Mouse (Mus musculus) CH12.LX (cell line): ENCODE results near the gene Ppan. TPM values are rescaled to one million over a fixed set of nuclear protein-coding genes. Genes with fewer than 3 reads are reported as not detected.

Source experiments
- DNase-seq: peaks from one replicate; pipeline ENCODE4 v3.0.0-alpha.2; 2013; ENCODE audit errors: extremely low read depth
- H3K27ac ChIP-seq: 2 replicates; pipeline ENCODE4 v1.5.1; 2012; ENCODE audit warnings: low read depth, mild to moderate bottlenecking, control low read depth, moderate library complexity; ENCODE audit not compliant: insufficient read depth
- H3K27me3 ChIP-seq: replicated peaks from 2 replicates; pipeline ENCODE3; 2012; ENCODE audit warnings: inconsistent platforms
- H3K36me3 ChIP-seq, 2 experiments: replicated peaks in 1 of 2; 2 replicates each; pipeline versions ENCODE3 to v1.6.1; 2012; ENCODE audit warnings: inconsistent platforms in 1 of 2, low read length in 1 of 2, mild to moderate bottlenecking in 1 of 2, mixed read lengths in 1 of 2, moderate library complexity in 1 of 2; ENCODE audit not compliant: control insufficient read depth in 1 of 2, insufficient read depth in 1 of 2
- H3K4me1 ChIP-seq, 2 experiments: 2 replicates each; pipeline ENCODE4 v1.6.1; 2012; ENCODE audit warnings: inconsistent platforms in 1 of 2, moderate library complexity in 1 of 2; ENCODE audit not compliant: insufficient read depth in 2 of 2, control insufficient read depth in 1 of 2
- H3K4me2 ChIP-seq: 2 replicates; pipeline ENCODE4 v1.6.1; 2012; ENCODE audit warnings: low read depth, mild to moderate bottlenecking, control low read depth; ENCODE audit not compliant: poor library complexity, insufficient read depth, severe bottlenecking
- H3K4me3 ChIP-seq, 3 experiments: fragments of 150-350 bp in 1 of 3; sonication (generic) in 1 of 3; replicated peaks in 1 of 3; 2 replicates each; pipeline versions ENCODE3 to v1.5.1; 2011 to 2012; ENCODE audit warnings: low read depth in 2 of 3, low read length in 2 of 3, mild to moderate bottlenecking in 2 of 3, moderate library complexity in 2 of 3, control low read depth in 1 of 3, improper control_type of control experiment in 1 of 3, inconsistent platforms in 1 of 3, mixed read lengths in 1 of 3; ENCODE audit not compliant: poor library complexity in 1 of 3
- H3K79me2 ChIP-seq: replicated peaks from 2 replicates; pipeline ENCODE4 v1.6.1; 2012; ENCODE audit warnings: mild to moderate bottlenecking, moderate library complexity; ENCODE audit not compliant: control insufficient read depth, poor library complexity, insufficient read depth, severe bottlenecking; ENCODE audit errors: extremely low read depth
- H3K9ac ChIP-seq: 2 replicates; pipeline ENCODE4 v1.6.1; 2012; ENCODE audit warnings: low read depth, mild to moderate bottlenecking, control low read depth, moderate library complexity; ENCODE audit not compliant: insufficient read depth
- H3K9me3 ChIP-seq: replicated peaks from 2 replicates; pipeline ENCODE3; 2012; ENCODE audit warnings: low read length, inconsistent platforms, mixed read lengths
- CHD1 ChIP-seq: IDR thresholded peaks from 2 replicates; pipeline ENCODE4 v1.6.1; 2012; ENCODE audit warnings: low read depth, low read length, improper control_type of control experiment, inconsistent platforms
- CHD2 ChIP-seq: IDR thresholded peaks from 2 replicates; pipeline ENCODE4 v1.6.1; 2011; ENCODE audit warnings: low read length, improper control_type of control experiment
- CTCF ChIP-seq, 2 experiments: IDR thresholded peaks in 1 of 2; conservative IDR thresholded peaks in 1 of 2; 2 replicates each; pipeline ENCODE4 v1.5.1; 2011 to 2012; ENCODE audit warnings: low read depth in 2 of 2, low read length in 2 of 2, improper control_type of control experiment in 1 of 2, inconsistent platforms in 1 of 2, mild to moderate bottlenecking in 1 of 2, moderate library complexity in 1 of 2
- E2F4 ChIP-seq: IDR thresholded peaks from 2 replicates; pipeline ENCODE4 v1.6.1; 2011; ENCODE audit warnings: low read depth, low read length, improper control_type of control experiment; ENCODE audit not compliant: insufficient replicate concordance
- ELF1 ChIP-seq: IDR thresholded peaks from 2 replicates; pipeline ENCODE4 v1.6.1; 2014; ENCODE audit warnings: low read depth, mild to moderate bottlenecking, inconsistent platforms, low read length, improper control_type of control experiment
- ETS1 ChIP-seq: conservative IDR thresholded peaks from 2 replicates; pipeline ENCODE4 v1.6.1; 2012; ENCODE audit warnings: low read depth, mild to moderate bottlenecking, inconsistent platforms, low read length, improper control_type of control experiment, moderate library complexity
- GABPA ChIP-seq: IDR thresholded peaks from 2 replicates; pipeline ENCODE4 v1.6.1; 2012; ENCODE audit warnings: low read depth, low read length, improper control_type of control experiment, inconsistent platforms; ENCODE audit not compliant: insufficient replicate concordance
- HCFC1 ChIP-seq: IDR thresholded peaks from 2 replicates; pipeline ENCODE4 v1.6.1; 2012; ENCODE audit warnings: low read depth, mild to moderate bottlenecking, inconsistent platforms, low read length, improper control_type of control experiment
- IRF4 ChIP-seq: IDR thresholded peaks from 2 replicates; pipeline ENCODE4 v1.6.1; 2014; ENCODE audit warnings: low read depth, mild to moderate bottlenecking, inconsistent platforms, low read length, improper control_type of control experiment
- JUN ChIP-seq: IDR thresholded peaks from 2 replicates; pipeline ENCODE4 v1.6.1; 2011; ENCODE audit warnings: low read depth, mild to moderate bottlenecking, low read length, improper control_type of control experiment, moderate library complexity; ENCODE audit not compliant: insufficient read depth
- JUND ChIP-seq: conservative IDR thresholded peaks from 2 replicates; pipeline ENCODE4 v1.6.1; 2011; ENCODE audit warnings: low read depth, low read length, improper control_type of control experiment
- KAT2A ChIP-seq: IDR thresholded peaks from 2 replicates; pipeline ENCODE4 v1.6.1; 2012; ENCODE audit warnings: low read length, improper control_type of control experiment, inconsistent platforms; ENCODE audit not compliant: insufficient replicate concordance
- MAX ChIP-seq: IDR thresholded peaks from 2 replicates; pipeline ENCODE4 v1.6.1; 2011; ENCODE audit warnings: low read length, improper control_type of control experiment
- MEF2A ChIP-seq: IDR thresholded peaks from 2 replicates; pipeline ENCODE4 v1.6.1; 2014; ENCODE audit warnings: low read depth, mild to moderate bottlenecking, inconsistent platforms, low read length, improper control_type of control experiment, borderline replicate concordance
- MXI1 ChIP-seq: IDR thresholded peaks from 2 replicates; pipeline ENCODE4 v1.6.1; 2011; ENCODE audit warnings: mild to moderate bottlenecking, low read depth, low read length, improper control_type of control experiment
- MYC ChIP-seq: IDR thresholded peaks from 2 replicates; pipeline ENCODE4 v1.6.1; 2011; ENCODE audit warnings: low read depth, mild to moderate bottlenecking, improper control_type of control experiment, low read length
- NELFE ChIP-seq: IDR thresholded peaks from 2 replicates; pipeline ENCODE4 v1.6.1; 2011; ENCODE audit warnings: low read depth, low read length, improper control_type of control experiment
- NRF1 ChIP-seq: IDR thresholded peaks from 2 replicates; pipeline ENCODE4 v1.6.1; 2014; ENCODE audit warnings: low read depth, mild to moderate bottlenecking, inconsistent platforms, low read length, improper control_type of control experiment, moderate library complexity
- POLR2A ChIP-seq: IDR thresholded peaks from 2 replicates; pipeline ENCODE4 v1.6.1; 2011; ENCODE audit warnings: low read depth, mild to moderate bottlenecking, improper control_type of control experiment, low read length
- POLR2AphosphoS2 ChIP-seq: IDR thresholded peaks from 2 replicates; pipeline ENCODE4 v1.6.1; 2011; ENCODE audit warnings: low read depth, low read length, improper control_type of control experiment
- RAD21 ChIP-seq: IDR thresholded peaks from 2 replicates; pipeline ENCODE4 v1.6.1; 2011; ENCODE audit warnings: low read depth, mild to moderate bottlenecking, low read length, improper control_type of control experiment, moderate library complexity
- RCOR1 ChIP-seq: conservative IDR thresholded peaks from 2 replicates; pipeline ENCODE4 v1.6.1; 2012; ENCODE audit warnings: low read depth, mild to moderate bottlenecking, inconsistent platforms, low read length, improper control_type of control experiment
- SMC3 ChIP-seq: IDR thresholded peaks from 2 replicates; pipeline ENCODE4 v1.6.1; 2011; ENCODE audit warnings: low read depth, low read length, improper control_type of control experiment
- TBP ChIP-seq: conservative IDR thresholded peaks from 2 replicates; pipeline ENCODE4 v1.6.1; 2011; ENCODE audit warnings: low read depth, low read length, improper control_type of control experiment
- TCF12 ChIP-seq: IDR thresholded peaks from 2 replicates; pipeline ENCODE4 v1.6.1; 2014; ENCODE audit warnings: low read depth, mild to moderate bottlenecking, inconsistent platforms, low read length, improper control_type of control experiment
- UBTF ChIP-seq: IDR thresholded peaks from 2 replicates; pipeline ENCODE4 v1.6.1; 2012; ENCODE audit warnings: low read depth, mild to moderate bottlenecking, inconsistent platforms, low read length, improper control_type of control experiment, moderate library complexity
- USF1 ChIP-seq: IDR thresholded peaks from 2 replicates; pipeline ENCODE4 v1.6.1; 2014; ENCODE audit warnings: low read depth, mild to moderate bottlenecking, inconsistent platforms, low read length, improper control_type of control experiment
- ZC3H11A ChIP-seq: IDR thresholded peaks from 2 replicates; pipeline ENCODE4 v1.6.1; 2012; ENCODE audit warnings: low read depth, mild to moderate bottlenecking, inconsistent platforms, low read length, improper control_type of control experiment
- ZKSCAN1 ChIP-seq: IDR thresholded peaks from 2 replicates; pipeline ENCODE4 v1.6.1; 2012; ENCODE audit warnings: low read depth, inconsistent platforms, low read length, improper control_type of control experiment, borderline replicate concordance
- ZNF384 ChIP-seq: IDR thresholded peaks from 2 replicates; pipeline ENCODE4 v1.6.1; 2012; ENCODE audit warnings: low read depth, low read length, improper control_type of control experiment, inconsistent platforms
- dilution Hi-C: fragments of 300-500 bp; cut with MboI; formaldehyde crosslinking; loops from 2 replicates; pipeline ENCODE4 v1.14.3; 2020; ENCODE audit warnings: low sequenced_read_pairs; ENCODE audit not compliant: extremely low pct_unique_long_range_greater_than_20kb, extremely low pct_ligation_motif_present
- in situ Hi-C: fragments of 300-500 bp; cut with MboI; formaldehyde crosslinking; loops from 3 replicates; pipeline ENCODE4 v1.14.3; 2019; ENCODE audit warnings: low sequenced_read_pairs, low pct_ligation_motif_present, low pct_unique_long_range_greater_than_20kb, mixed read lengths
- polyA plus RNA-seq: library from polyadenylated mRNA; unstranded; fragments of >175 nt; gene quantifications from 2 replicates; pipeline ENCODE4 v1.2.1, GENCODE M21; 2012; ENCODE audit warnings: low read depth; ENCODE audit not compliant: insufficient read length
- total RNA-seq, 2 experiments: library from RNA; depleted of rRNA; stranded (reverse); fragments of 300-350 nt in 1 of 2; fragments of >200 nt in 1 of 2; gene quantifications; 2 replicates each; pipeline ENCODE4 v1.2.3; 2012 to 2014

Ppan gene
- total and polyA plus RNA-seq, 3 experiments: 272 to 359 (median 346) TPM

DNA sequence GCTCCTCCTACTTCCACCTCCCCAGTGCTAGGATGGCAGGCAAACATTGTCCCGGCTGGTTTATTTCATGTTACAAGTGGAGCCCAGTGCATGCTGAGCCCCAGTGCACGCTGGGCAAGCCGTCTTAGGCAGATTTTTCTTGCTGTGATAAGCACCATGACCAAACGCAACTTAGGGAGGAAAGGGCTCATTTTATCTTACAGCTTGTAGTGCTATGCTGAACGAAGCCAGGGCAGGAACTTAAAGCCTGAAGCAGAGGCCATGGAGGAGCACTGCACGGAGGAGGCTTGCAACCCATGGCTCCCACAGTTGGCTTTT is 14.2 kb downstream of the Ppan start:
- Histone ChIP-seq H3K4me2 (no peak overlapping the region), H3K27ac (no peak overlapping the region), H3K36me3 (peaks cover 27 to 43% of the 10 kb centered on the region in 2 experiments), H3K27me3 (no peaks in the 10 kb centered on the region), H3K9ac (no peak overlapping the region), H3K79me2 (peaks cover 13% of the 10 kb centered on the region), H3K4me3 (no peak overlapping the region), H3K4me1 (peaks cover 2 to 5% of the 10 kb centered on the region in 2 experiments), H3K9me3 (no peaks in the 10 kb centered on the region)
- dilution Hi-C loops (no loop called here), in situ Hi-C loops (loop anchor here (5.0 kb wide), 1 partner anchor 100 kb away; the partner anchor contains the start of gene Mrpl4)
- TF ChIP-seq HCFC1 (no peak), MEF2A (no peak), POLR2AphosphoS2 (no peak), GABPA (no peak), KAT2A (no peak), E2F4 (no peak), JUND (no peak), ZKSCAN1 (no peak), ZC3H11A (no peak), TBP (no peak), CHD2 (no peak), RAD21 (no peak), UBTF (no peak), MYC (no peak), JUN (no peak), CTCF (conservative IDR thresholded peaks at IDR 0.05 in 1 of 2, IDR thresholded peaks at IDR 0.05 in 1 of 2; ENCODE audit: low read depth in 2 of 2, low read length in 2 of 2) (no peak), RCOR1 (no peak)
- no peak for DNase-seq

- Histone ChIP-seq H3K9me3 (no peaks in the 10 kb centered on the region), H3K36me3 (peaks cover 93 to 100% of the 10 kb centered on the region in 2 experiments), H3K9ac (no peak overlapping the region), H3K27me3 (no peaks in the 10 kb centered on the region), H3K4me3 (no peak overlapping the region), H3K79me2 (no peaks in the 10 kb centered on the region), H3K4me2 (no peak overlapping the region), H3K27ac (no peak overlapping the region), H3K4me1 (no peaks in the 10 kb centered on the region)
- in situ Hi-C loops: no loop called here
- dilution Hi-C loops: no loop called here
- TF ChIP-seq POLR2A (no peak), E2F4 (no peak), ZC3H11A (no peak), TCF12 (no peak), USF1 (no peak), TBP (no peak), MAX (no peak), NELFE (no peak), UBTF (no peak), SMC3 (no peak), CHD1 (no peak), POLR2AphosphoS2 (no peak), NRF1 (no peak), RCOR1 (no peak), ELF1 (no peak), MXI1 (no peak), ZNF384 (no peak), ETS1 (no peak), IRF4 (no peak)
- no peak for DNase-seq
These were observed 22.0 kb downstream of the Ppan start for GRCm38 (mm10) chr9:20909948-20910347.
